Mouse (Mus musculus): ENCODE data around the gene Stim2. TPM values are rescaled to one million over a fixed set of nuclear protein-coding genes. Genes with fewer than 3 reads are reported as not detected.

Gene Stim2
- total RNA-seq, 2 experiments from 2014 or later: 54.4 to 58.9 TPM

- peak in 1 of 2 experiments; percentile 37 for DNase-seq (ENCODE audit: low spot score in 2 of 2)
- intact Hi-C loops (cut with DNase I): loop anchor here (5.0 kb wide), 1 partner anchor 101 kb away; the partner anchor contains the start of gene Stim2
Measured at GRCm38 (mm10) chr5:54098219-54098618, 99.9 kb downstream of the Stim2 start.

GRCm38 (mm10) chr5:54100916-54101315, 102.6 kb downstream of the Stim2 start:
- intact Hi-C loops (cut with DNase I): no loop called here

DNA sequence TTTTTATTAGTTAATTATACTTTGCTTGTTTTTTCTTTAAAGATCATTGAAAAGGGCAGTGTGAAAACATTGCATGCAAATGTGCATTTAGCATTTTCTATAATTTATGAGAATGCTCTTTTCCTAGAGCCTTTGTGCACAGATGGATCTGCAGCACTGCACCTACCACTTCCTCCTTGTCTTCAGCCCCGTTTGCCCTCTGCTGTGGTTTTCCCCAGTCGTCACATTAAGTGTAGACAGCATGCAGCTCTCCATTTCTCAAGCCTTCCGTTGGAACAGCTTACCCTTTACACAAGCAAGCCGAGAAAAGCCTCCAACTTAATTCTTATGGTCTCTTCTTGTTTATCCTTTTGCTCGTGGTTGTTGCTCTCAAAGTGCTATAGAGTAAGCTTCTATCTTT, 103.0 kb downstream of the Stim2 start:
- DNase-seq (ENCODE audit: low spot score in 2 of 2): peak in 1 of 2 experiments; percentile 9
- intact Hi-C loops (cut with DNase I): no loop called here

More at GRCm38 (mm10) chr5:54100916-54101315, 102.6 kb downstream of the Stim2 start:
- DNase-seq (ENCODE audit: low spot score in 2 of 2): peak; percentile 75 to 88

DNA sequence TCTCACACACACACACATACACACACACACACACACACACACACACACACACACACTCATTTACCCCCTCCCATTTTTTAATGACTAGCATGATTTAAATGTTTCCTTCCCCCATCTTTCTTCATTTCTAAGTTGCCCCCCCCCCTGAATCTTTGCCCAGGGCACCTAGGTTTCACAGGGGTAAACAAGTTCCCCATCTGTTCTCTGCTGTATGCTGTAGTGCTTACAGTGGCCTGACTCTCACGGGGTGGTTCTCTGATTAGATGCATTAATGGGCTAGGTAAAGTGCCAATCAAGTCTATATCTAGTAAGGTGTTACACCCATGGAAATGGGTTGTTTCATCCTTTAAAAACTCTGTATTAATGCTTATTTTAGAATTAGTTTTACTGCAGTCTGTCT, 103.7 kb downstream of the Stim2 start:
- intact Hi-C loops (cut with DNase I): no loop called here
- no peak for DNase-seq (ENCODE audit: low spot score in 2 of 2)

DNA sequence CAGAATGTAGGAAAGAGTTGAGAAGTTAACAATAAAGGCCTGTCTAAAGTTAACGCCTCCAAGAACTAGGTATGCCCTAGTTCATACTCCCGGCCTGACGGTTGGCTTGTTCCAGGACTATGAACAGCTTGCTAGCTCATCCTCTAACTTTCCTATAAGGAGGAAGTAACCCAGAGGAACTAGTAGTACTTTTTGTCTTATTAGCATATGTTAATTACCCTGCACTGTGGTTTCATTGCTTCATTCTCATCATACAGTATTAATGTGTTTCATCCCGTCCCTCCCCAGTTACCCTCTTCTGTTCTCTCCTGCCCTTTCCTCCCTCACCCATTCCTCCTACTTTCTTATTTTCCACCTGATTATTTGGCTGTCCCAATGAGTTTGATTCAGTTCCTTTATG, 108.4 kb downstream of the Stim2 start:
- intact Hi-C loops (cut with DNase I): no loop called here
- no peak for DNase-seq (ENCODE audit: low spot score in 2 of 2)

DNA sequence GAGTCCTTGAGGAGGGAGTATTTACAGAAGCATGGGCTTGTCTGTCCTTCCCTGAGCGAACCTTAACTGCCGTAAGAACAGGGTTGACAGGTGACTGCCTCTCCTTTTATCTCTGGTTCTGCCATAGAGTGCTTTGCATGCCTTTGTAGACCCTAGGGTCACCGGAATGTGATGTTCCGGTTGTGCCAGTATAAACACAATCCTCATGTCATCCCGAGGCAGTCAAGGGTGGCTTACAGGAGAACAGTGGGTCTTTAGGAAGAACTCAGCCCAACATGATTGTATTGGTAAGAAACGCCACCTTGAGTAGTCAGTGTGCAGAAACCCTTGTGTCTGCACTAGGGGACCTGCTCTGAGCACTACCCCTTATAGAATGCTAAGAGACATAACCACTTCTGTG, 108.8 kb downstream of the Stim2 start:
- no peak for DNase-seq (ENCODE audit: low spot score in 2 of 2)
- intact Hi-C loops (cut with DNase I): no loop called here

DNA sequence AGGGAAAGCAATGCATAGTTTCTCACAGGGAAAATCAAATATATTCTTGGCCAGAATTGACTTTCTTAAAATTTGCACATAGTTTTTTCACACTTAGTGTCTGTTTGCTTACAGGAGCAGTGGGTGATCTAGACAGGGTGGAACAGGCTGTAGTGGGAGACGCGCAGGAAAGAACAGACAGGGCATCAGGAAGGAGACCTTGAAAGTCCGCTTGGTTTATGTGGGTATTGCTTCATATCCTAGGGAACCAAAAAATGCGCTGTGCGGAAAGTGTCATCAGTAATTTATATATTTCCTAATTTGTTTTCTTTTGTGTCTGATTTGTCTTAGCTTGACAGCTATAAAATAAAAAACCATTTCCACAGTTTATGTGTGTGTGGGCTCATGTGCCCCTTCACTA, 110.8 kb downstream of the Stim2 start:
- DNase-seq (ENCODE audit: low spot score in 2 of 2): no peak
- intact Hi-C loops (cut with DNase I): no loop called here

- intact Hi-C loops (cut with DNase I): loop anchor here (5.0 to 10.0 kb wide), 3 partner anchors 113 to 768 kb away; partner anchors contain the start of gene Stim2
- DNase-seq (ENCODE audit: low spot score in 2 of 2): no peak
Measured at GRCm38 (mm10) chr5:54110789-54111188, 112.5 kb downstream of the Stim2 start.

- intact Hi-C loops (cut with DNase I): loop anchor here (1.0 to 10.0 kb wide), 4 partner anchors 116 to 771 kb away; partner anchors contain the start of gene Stim2
- peak; percentile 71 to 78 for DNase-seq (ENCODE audit: low spot score in 2 of 2)
Measured at GRCm38 (mm10) chr5:54113284-54113683, 115.0 kb downstream of the Stim2 start.

- DNase-seq (ENCODE audit: low spot score in 2 of 2): no peak
Measured at GRCm38 (mm10) chr5:54116538-54116937, 118.2 kb downstream of the Stim2 start.

DNA sequence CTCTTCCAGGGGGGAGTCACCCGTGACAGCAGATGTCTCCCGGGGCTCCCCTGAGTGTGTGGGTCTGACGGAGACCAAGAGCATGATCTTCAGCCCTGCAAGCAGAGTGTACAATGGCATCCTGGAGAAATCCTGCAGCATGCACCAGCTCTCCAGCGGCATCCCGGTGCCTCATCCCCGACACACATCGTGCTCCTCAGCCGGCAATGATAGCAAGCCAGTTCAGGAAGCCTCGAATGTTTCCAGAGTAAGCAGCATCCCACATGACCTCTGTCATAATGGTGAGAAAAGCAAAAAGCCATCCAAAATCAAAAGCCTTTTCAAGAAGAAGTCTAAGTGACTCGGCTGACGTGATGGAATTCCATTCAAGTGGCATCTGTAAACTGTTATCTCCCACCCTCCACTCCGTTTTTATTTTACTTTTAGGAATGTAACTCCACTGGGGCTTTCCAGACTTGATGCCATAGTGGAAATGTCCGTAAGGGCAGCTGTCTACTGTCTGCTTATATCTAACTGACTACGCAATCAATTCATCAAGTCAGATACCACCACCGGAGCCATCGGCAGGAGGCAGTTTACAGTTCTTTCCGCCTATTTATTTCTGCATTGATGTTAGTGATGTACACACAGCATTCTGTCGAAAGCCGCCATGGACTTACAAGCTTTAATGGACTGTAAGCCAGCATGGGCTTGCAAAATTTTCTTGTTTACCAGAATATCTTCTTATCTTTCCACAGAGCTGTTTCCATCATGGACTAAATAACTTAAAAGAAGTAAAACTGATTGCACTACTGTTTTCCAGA, 120.3 kb downstream of the Stim2 start:
- intact Hi-C loops (cut with DNase I): loop anchor here (10.0 kb wide), 1 partner anchor 444 kb away; no protein-coding TSS in a partner anchor
- DNase-seq (ENCODE audit: low spot score in 2 of 2): no peak

More at GRCm38 (mm10) chr5:54116538-54116937, 118.2 kb downstream of the Stim2 start:
- intact Hi-C loops (cut with DNase I): loop anchor here (10.0 kb wide), 1 partner anchor 442 kb away; no protein-coding TSS in a partner anchor

GRCm38 (mm10) chr5:54148091-54148795, 149.9 kb downstream of the Stim2 start:
- intact Hi-C loops (cut with DNase I): no loop called here
- DNase-seq (ENCODE audit: low spot score in 2 of 2): no peak

DNA sequence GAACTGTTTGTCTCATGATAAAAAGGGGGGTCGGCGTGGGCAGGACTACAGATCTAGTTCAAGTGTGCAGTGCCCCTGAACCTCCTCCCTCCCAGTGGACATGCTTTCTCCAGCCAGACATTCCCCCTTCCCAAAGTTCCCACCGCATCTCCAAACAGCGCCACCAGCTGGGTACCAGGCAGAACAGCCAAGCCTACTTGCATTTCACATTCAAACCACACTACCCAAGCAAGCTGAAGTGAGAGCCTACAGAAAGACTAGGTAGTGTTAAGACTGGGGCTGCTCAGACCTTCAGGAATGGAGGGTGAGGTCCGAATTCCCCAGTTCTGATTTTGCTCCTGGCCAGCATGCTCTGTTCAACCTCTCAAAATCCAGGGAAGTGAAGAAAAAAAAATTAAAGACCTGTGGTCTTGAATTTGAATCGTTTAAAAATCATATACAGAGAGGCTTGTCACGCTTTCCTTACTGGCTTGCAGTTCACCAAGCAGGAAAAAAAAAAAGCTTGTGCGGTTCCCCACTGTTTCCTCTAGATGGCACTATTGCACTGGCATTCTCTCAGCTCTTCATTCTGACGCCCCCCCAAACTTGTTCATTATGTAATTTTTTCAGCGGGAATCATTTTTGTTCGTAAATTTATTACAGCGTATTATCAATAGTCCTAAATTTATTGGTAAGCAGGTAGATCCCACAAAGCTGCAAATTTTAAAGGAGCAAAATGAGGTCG, 156.4 kb downstream of the Stim2 start:
- intact Hi-C loops (cut with DNase I): no loop called here
- peak; percentile 78 for DNase-seq (ENCODE audit: low spot score in 2 of 2)

GRCm38 (mm10) chr5:54155227-54155776, 157.0 kb downstream of the Stim2 start:
- intact Hi-C loops (cut with DNase I): no loop called here
- DNase-seq (ENCODE audit: low spot score in 2 of 2): no peak

GRCm38 (mm10) chr5:54155916-54156315, 157.6 kb downstream of the Stim2 start:
- no peak for DNase-seq (ENCODE audit: low spot score in 2 of 2)
- intact Hi-C loops (cut with DNase I): no loop called here

DNA sequence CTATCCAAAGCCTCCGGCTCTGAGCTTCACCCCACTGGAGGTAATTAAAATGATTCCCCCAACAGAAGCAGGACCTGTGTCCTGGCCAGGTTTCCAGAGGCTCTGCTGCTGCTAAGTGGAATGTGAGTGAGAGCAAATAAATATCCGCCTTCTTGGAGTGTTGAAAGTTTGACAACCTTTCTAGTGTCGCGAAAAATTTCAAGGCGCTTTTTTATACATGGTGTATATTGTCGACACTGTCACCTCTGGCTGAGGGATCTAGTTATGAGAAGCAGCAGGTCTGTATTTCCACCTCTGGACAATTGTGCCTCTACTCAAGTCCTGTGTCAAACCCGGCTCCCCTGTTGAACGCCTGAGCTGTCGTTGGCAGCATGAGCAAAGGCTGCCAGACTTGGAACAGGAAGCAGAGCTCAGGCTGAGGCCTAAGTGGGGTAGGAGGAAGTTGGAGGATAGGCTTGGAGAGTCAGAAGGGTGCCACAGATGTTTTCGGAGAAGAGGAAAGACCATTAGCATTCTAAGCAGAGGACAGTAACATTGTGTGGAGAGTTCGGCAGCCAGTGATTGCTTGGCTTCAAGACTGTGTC, 158.7 kb downstream of the Stim2 start:
- DNase-seq (ENCODE audit: low spot score in 2 of 2): no peak
- intact Hi-C loops (cut with DNase I): no loop called here

GRCm38 (mm10) chr5:54158230-54158629, 159.9 kb downstream of the Stim2 start:
- no peak for DNase-seq (ENCODE audit: low spot score in 2 of 2)
- intact Hi-C loops (cut with DNase I): no loop called here

GRCm38 (mm10) chr5:54159156-54159793, 161.0 kb downstream of the Stim2 start:
- DNase-seq (ENCODE audit: low spot score in 2 of 2): no peak
- intact Hi-C loops (cut with DNase I): no loop called here

GRCm38 (mm10) chr5:54160561-54160960, 162.3 kb downstream of the Stim2 start:
- no peak for DNase-seq (ENCODE audit: low spot score in 2 of 2)
- intact Hi-C loops (cut with DNase I): no loop called here

All from left cerebral cortex, postnatal 14 days (tissue).